Mouse (Mus musculus): ENCODE measurements around the gene Fxn. TPM values are rescaled to one million over a fixed set of nuclear protein-coding genes. Genes with fewer than 3 reads are reported as not detected.
A peak's percentile ranks its signal among the peaks of the same experiment; 100 is the strongest.

Gene Fxn
- total and polyA plus RNA-seq, 3 experiments = 23.8 to 116 (median 54.0) TPM

GRCm38 (mm10) chr19:24279706-24280600, 452 bp downstream of the Fxn start:
- Histone ChIP-seq H3K36me3 (replicated peaks) (peaks cover 39% of the 10 kb centered on the region), H3K4me3 (ENCODE audit: low read depth, low read length) (peak overlapping the region; percentile 82), H3K27me3 (ENCODE audit: insufficient read depth, low read length) (no peaks in the 10 kb centered on the region), H3K4me1 (ENCODE audit: insufficient read depth, low read depth, low read length) (peaks cover 62% of the 10 kb centered on the region), H3K9me3 (replicated peaks) (0 out of 2 replicates have a peak, but pooled peaks cover 2% of the 10 kb centered on the region)
- DNase-seq (ENCODE audit: low spot score) = peak; percentile 83
- ATAC-seq (ENCODE audit: extremely low read depth, insufficient number of reproducible peaks, low FRiP score, poor library complexity, severe bottlenecking) = peak; percentile 46
- TF ChIP-seq TAL1 (conservative IDR thresholded peaks at IDR 0.05; ENCODE audit: low read depth, low read length) = peak; percentile 41
- TF ChIP-seq CTCF (IDR thresholded peaks at IDR 0.05; ENCODE audit: low read depth, low read length) = no peak

GRCm38 (mm10) chr19:24278859-24279258, 1.5 kb downstream of the Fxn start:
- no peak for ATAC-seq (ENCODE audit: extremely low read depth, insufficient number of reproducible peaks, low FRiP score, poor library complexity, severe bottlenecking)
- no peak for DNase-seq (ENCODE audit: low spot score)
- peaks cover 47% of the 10 kb centered on the region for H3K36me3 ChIP-seq (replicated peaks)
- 0 out of 2 replicates have a peak, but pooled peaks cover 2% of the 10 kb centered on the region for H3K9me3 ChIP-seq (replicated peaks)
- H3K4me1 ChIP-seq (ENCODE audit: insufficient read depth, low read depth, low read length) = peaks cover 67% of the 10 kb centered on the region
- peak overlapping the region; percentile 82 for H3K4me3 ChIP-seq (ENCODE audit: low read depth, low read length)
- TF ChIP-seq GATA1 (IDR thresholded peaks at IDR 0.05; ENCODE audit: borderline replicate concordance, low read length) = no peak
- no peak for TF ChIP-seq POLR2AphosphoS5 (IDR thresholded peaks at IDR 0.05; ENCODE audit: insufficient replicate concordance, low read depth, low read length)
- no peak for TF ChIP-seq CTCF (IDR thresholded peaks at IDR 0.05; ENCODE audit: low read depth, low read length)
- TF ChIP-seq TAL1 (conservative IDR thresholded peaks at IDR 0.05; ENCODE audit: low read depth, low read length) = no peak
- TF ChIP-seq GATA2 (IDR thresholded peaks at IDR 0.05; ENCODE audit: borderline replicate concordance, low read depth, low read length) = no peak
- no peaks in the 10 kb centered on the region for H3K27me3 ChIP-seq (ENCODE audit: insufficient read depth, low read length)

- Histone ChIP-seq H3K4me3 (ENCODE audit: low read depth, low read length) (no peak overlapping the region; the same call in 1 of the 2 replicates), H3K9me3 (replicated peaks) (0 out of 2 replicates have a peak, but pooled peaks cover 2% of the 10 kb centered on the region), H3K36me3 (replicated peaks) (peaks cover 88% of the 10 kb centered on the region), H3K27me3 (ENCODE audit: insufficient read depth, low read length) (no peaks in the 10 kb centered on the region), H3K4me1 (ENCODE audit: insufficient read depth, low read depth, low read length) (peaks cover 66% of the 10 kb centered on the region)
- DNase-seq (ENCODE audit: low spot score) (no peak), ATAC-seq (ENCODE audit: extremely low read depth, insufficient number of reproducible peaks, low FRiP score, poor library complexity, severe bottlenecking) (peak; percentile 26; the same call in 1 of the 2 replicates)
- no peak for TF ChIP-seq GATA1 (IDR thresholded peaks at IDR 0.05; ENCODE audit: borderline replicate concordance, low read length)
- no peak for TF ChIP-seq CTCF (IDR thresholded peaks at IDR 0.05; ENCODE audit: low read depth, low read length)
- no peak for TF ChIP-seq POLR2AphosphoS5 (IDR thresholded peaks at IDR 0.05; ENCODE audit: insufficient replicate concordance, low read depth, low read length)
- TF ChIP-seq TAL1 (conservative IDR thresholded peaks at IDR 0.05; ENCODE audit: low read depth, low read length) = no peak
- no peak for TF ChIP-seq GATA2 (IDR thresholded peaks at IDR 0.05; ENCODE audit: borderline replicate concordance, low read depth, low read length)
Measured at GRCm38 (mm10) chr19:24274281-24274680, 6.1 kb downstream of the Fxn start.

- Histone ChIP-seq H3K36me3 (replicated peaks) (peaks cover 92% of the 10 kb centered on the region), H3K9me3 (replicated peaks) (no peaks in the 10 kb centered on the region), H3K4me1 (ENCODE audit: insufficient read depth, low read depth, low read length) (peaks cover 49% of the 10 kb centered on the region), H3K27me3 (ENCODE audit: insufficient read depth, low read length) (no peaks in the 10 kb centered on the region), H3K4me3 (ENCODE audit: low read depth, low read length) (no peak overlapping the region)
- DNase-seq (ENCODE audit: low spot score) (peak; percentile 76), ATAC-seq (ENCODE audit: extremely low read depth, insufficient number of reproducible peaks, low FRiP score, poor library complexity, severe bottlenecking) (peak; percentile 66; the same call in 1 of the 2 replicates)
- TF ChIP-seq CTCF (IDR thresholded peaks at IDR 0.05; ENCODE audit: low read depth, low read length) (peak; percentile 73), GATA1 (IDR thresholded peaks at IDR 0.05; ENCODE audit: borderline replicate concordance, low read length) (no peak), GATA2 (IDR thresholded peaks at IDR 0.05; ENCODE audit: borderline replicate concordance, low read depth, low read length) (no peak)
Measured at GRCm38 (mm10) chr19:24271746-24272426, 8.5 kb downstream of the Fxn start.

GRCm38 (mm10) chr19:24271326-24271725, 9.1 kb downstream of the Fxn start:
- TF ChIP-seq TAL1 (conservative IDR thresholded peaks at IDR 0.05; ENCODE audit: low read depth, low read length) (no peak), POLR2AphosphoS5 (IDR thresholded peaks at IDR 0.05; ENCODE audit: insufficient replicate concordance, low read depth, low read length) (no peak), GATA1 (IDR thresholded peaks at IDR 0.05; ENCODE audit: borderline replicate concordance, low read length) (no peak), GATA2 (IDR thresholded peaks at IDR 0.05; ENCODE audit: borderline replicate concordance, low read depth, low read length) (no peak), CTCF (IDR thresholded peaks at IDR 0.05; ENCODE audit: low read depth, low read length) (no peak)
- Histone ChIP-seq H3K4me3 (ENCODE audit: low read depth, low read length) (no peak overlapping the region), H3K36me3 (replicated peaks) (peaks cover 92% of the 10 kb centered on the region), H3K27me3 (ENCODE audit: insufficient read depth, low read length) (no peaks in the 10 kb centered on the region), H3K4me1 (ENCODE audit: insufficient read depth, low read depth, low read length) (peaks cover 44% of the 10 kb centered on the region), H3K9me3 (replicated peaks) (no peaks in the 10 kb centered on the region)
- ATAC-seq (ENCODE audit: extremely low read depth, insufficient number of reproducible peaks, low FRiP score, poor library complexity, severe bottlenecking) = no peak
- no peak for DNase-seq (ENCODE audit: low spot score)

- Histone ChIP-seq H3K4me1 (ENCODE audit: insufficient read depth, low read depth, low read length) (peaks cover 24% of the 10 kb centered on the region), H3K4me3 (ENCODE audit: low read depth, low read length) (no peak overlapping the region), H3K27me3 (ENCODE audit: insufficient read depth, low read length) (no peaks in the 10 kb centered on the region), H3K9me3 (replicated peaks) (no peaks in the 10 kb centered on the region), H3K36me3 (replicated peaks) (peaks cover 95% of the 10 kb centered on the region)
- TF ChIP-seq TAL1 (conservative IDR thresholded peaks at IDR 0.05; ENCODE audit: low read depth, low read length) = no peak
- no peak for TF ChIP-seq GATA1 (IDR thresholded peaks at IDR 0.05; ENCODE audit: borderline replicate concordance, low read length)
- TF ChIP-seq CTCF (IDR thresholded peaks at IDR 0.05; ENCODE audit: low read depth, low read length) = no peak
- TF ChIP-seq POLR2AphosphoS5 (IDR thresholded peaks at IDR 0.05; ENCODE audit: insufficient replicate concordance, low read depth, low read length) = no peak
- no peak for TF ChIP-seq GATA2 (IDR thresholded peaks at IDR 0.05; ENCODE audit: borderline replicate concordance, low read depth, low read length)
- ATAC-seq (ENCODE audit: extremely low read depth, insufficient number of reproducible peaks, low FRiP score, poor library complexity, severe bottlenecking) (no peak), DNase-seq (ENCODE audit: low spot score) (no peak)
Measured at GRCm38 (mm10) chr19:24268531-24268930, 11.9 kb downstream of the Fxn start.

Measured in G1E (cell line).